Mouse (Mus musculus) mouse embryonic stem cell (cell line): ENCODE results near the gene Gm44579.

Experiments
- in situ Hi-C, 2 experiments: fragments of 300-500 bp; cut with MboI; formaldehyde crosslinking; loops; 1 replicate in 1 of 2; 3 replicates in 1 of 2; pipeline ENCODE4 v1.14.3; 2019 to 2020; ENCODE audit warnings: low sequenced_read_pairs in 2 of 2, low pct_unique_long_range_greater_than_20kb in 1 of 2, mixed read lengths in 1 of 2; ENCODE audit not compliant: unreplicated experiment in 1 of 2

The Gm44579 gene

GRCm38 (mm10) chr15:98148356-98148755 is 72.4 kb downstream of the Gm44579 start:
- in situ Hi-C loops: no loop called here

- in situ Hi-C loops: no loop called here
Measured at GRCm38 (mm10) chr15:98145559-98146181, 75.1 kb downstream of the Gm44579 start.

DNA sequence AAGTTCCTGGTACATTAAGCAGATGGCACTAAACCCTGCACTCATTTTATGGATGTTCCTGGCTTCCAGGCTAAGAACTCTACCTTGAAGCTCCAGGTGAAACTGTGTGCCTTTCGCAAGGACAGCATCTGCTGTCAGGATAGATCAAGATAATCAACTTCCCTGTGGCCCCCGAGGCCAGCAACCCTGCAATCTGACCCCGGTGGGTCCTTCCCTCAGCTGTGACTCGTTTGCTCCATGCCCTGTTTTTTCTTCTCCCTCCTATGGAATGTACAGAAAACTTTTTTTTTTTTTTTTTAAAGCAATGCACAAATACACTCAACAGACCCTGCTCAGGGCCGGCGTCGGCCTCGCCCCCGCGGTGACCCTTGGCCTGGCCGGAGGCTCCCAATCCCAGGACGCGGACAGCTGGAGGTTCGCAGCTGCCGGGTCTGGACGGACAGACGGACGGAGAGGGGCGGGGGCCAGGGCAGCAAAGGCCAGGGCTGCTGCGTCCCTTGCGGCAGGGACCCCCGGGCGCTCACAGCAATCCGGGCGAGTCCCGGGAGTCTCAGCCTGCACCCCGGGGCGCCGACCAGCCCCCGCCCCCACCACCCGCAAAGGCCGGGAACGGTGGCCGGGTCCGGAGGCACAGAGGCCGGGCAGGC is 75.8 kb downstream of the Gm44579 start:
- in situ Hi-C loops: no loop called here

DNA sequence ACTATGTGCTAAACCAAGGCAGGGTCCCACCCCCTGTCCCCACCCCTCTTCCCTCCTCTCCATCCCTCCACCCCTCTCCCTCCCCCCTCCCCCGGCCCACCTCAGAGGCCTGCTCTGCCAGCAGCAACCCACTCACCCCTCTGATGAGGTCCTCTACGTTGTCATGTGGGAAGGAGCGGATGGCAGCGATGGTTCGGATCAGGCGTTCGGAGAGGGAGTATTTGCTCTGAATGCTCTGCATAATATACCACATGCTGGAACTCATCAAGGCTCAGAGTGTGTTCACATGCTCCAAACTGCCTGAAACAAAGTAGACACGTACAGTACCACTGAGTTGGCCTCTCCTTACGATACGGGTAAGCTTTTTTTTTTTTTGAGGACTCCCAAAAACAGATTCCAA is 78.3 kb downstream of the Gm44579 start:
- in situ Hi-C loops: no loop called here

GRCm38 (mm10) chr15:98140809-98141208 is 80.0 kb downstream of the Gm44579 start:
- in situ Hi-C loops: no loop called here

GRCm38 (mm10) chr15:98139763-98140162 is 81.0 kb downstream of the Gm44579 start:
- in situ Hi-C loops: no loop called here

- in situ Hi-C loops: no loop called here
Measured at GRCm38 (mm10) chr15:98136871-98137270, 83.9 kb downstream of the Gm44579 start.
